Mouse (Mus musculus): ENCODE measurements around the gene Raet1e.
"Not testable (repeated sequence)": the region's sequence is repeated elsewhere in the genome, so short reads cannot be mapped to it uniquely, and the experiment has no call there.

- not testable (repeated sequence) for TF ChIP-seq POLR2A (IDR thresholded peaks at IDR 0.05; ENCODE audit: low read depth, low read length); CTCF (conservative IDR thresholded peaks at IDR 0.05; ENCODE audit: insufficient read depth, insufficient read length, low read depth, low read length)
Measured at GRCm38 (mm10) chr10:22163279-22163678, 4.9 kb downstream of the Raet1e start.
